Mouse (Mus musculus) spleen, adult 2 months (tissue): ENCODE measurements around the gene D10Jhu81e. TPM values are rescaled to one million over a fixed set of nuclear protein-coding genes. Genes with fewer than 3 reads are reported as not detected.

Source experiments
- DNase-seq, 2 experiments: peaks; one replicate each; pipeline versions ENCODE4 v3.0.0 to v3.0.0-alpha.2; 2012 to 2021; ENCODE audit warnings: low spot score in 2 of 2, low read depth in 1 of 2
- H3K27ac ChIP-seq: fragments of 200-500 bp; 2 replicates; pipeline ENCODE4 v1.5.1; 2012; ENCODE audit warnings: low read length, inconsistent platforms; ENCODE audit not compliant: insufficient read depth
- H3K27me3 ChIP-seq: fragments of 200-500 bp; 2 replicates; pipeline ENCODE4 v1.6.1; 2012; ENCODE audit warnings: mild to moderate bottlenecking, moderate library complexity, low read length, inconsistent platforms; ENCODE audit not compliant: control insufficient read depth, insufficient read depth
- H3K36me3 ChIP-seq: fragments of 200-500 bp; 2 replicates; pipeline ENCODE4 v1.6.1; 2012; ENCODE audit warnings: mild to moderate bottlenecking, low read length, inconsistent platforms; ENCODE audit not compliant: control insufficient read depth, insufficient read depth
- H3K4me1 ChIP-seq: fragments of 200-500 bp; 2 replicates; pipeline ENCODE4 v1.6.1; 2011; ENCODE audit warnings: inconsistent platforms; ENCODE audit not compliant: control insufficient read depth, insufficient read depth, insufficient read length
- H3K4me3 ChIP-seq: fragments of 200-500 bp; 2 replicates; pipeline ENCODE4 v1.5.1; 2011; ENCODE audit warnings: mild to moderate bottlenecking, inconsistent platforms; ENCODE audit not compliant: insufficient read depth, insufficient read length; ENCODE audit errors: extremely low read depth
- CTCF ChIP-seq: fragments of 200-500 bp; IDR thresholded peaks from 2 replicates; pipeline ENCODE4 v1.5.1; 2011; ENCODE audit warnings: mild to moderate bottlenecking, inconsistent platforms; ENCODE audit not compliant: insufficient read depth, insufficient read length, insufficient replicate concordance; ENCODE audit errors: extremely low read depth
- POLR2A ChIP-seq: fragments of 200-500 bp; IDR thresholded peaks from 2 replicates; pipeline ENCODE4 v1.6.1; 2011; ENCODE audit warnings: low read depth, low read length, inconsistent platforms
- WGBS: fragments of 180-500 bp; shearing (Covaris S2); methylation state at CpG from one replicate; pipeline ENCODE4 v1.1.7; 2018; 5-methylcytosine and 5-hydroxymethylcytosine counted together
- polyA plus RNA-seq: library from polyadenylated mRNA; depleted of rRNA; stranded (reverse); fragments of >200 nt; gene quantifications from 2 replicates; pipeline ENCODE4 v1.2.3, GENCODE M21; 2012

D10Jhu81e gene
- polyA plus RNA-seq, 1 experiment, result 68.7 TPM

DNA sequence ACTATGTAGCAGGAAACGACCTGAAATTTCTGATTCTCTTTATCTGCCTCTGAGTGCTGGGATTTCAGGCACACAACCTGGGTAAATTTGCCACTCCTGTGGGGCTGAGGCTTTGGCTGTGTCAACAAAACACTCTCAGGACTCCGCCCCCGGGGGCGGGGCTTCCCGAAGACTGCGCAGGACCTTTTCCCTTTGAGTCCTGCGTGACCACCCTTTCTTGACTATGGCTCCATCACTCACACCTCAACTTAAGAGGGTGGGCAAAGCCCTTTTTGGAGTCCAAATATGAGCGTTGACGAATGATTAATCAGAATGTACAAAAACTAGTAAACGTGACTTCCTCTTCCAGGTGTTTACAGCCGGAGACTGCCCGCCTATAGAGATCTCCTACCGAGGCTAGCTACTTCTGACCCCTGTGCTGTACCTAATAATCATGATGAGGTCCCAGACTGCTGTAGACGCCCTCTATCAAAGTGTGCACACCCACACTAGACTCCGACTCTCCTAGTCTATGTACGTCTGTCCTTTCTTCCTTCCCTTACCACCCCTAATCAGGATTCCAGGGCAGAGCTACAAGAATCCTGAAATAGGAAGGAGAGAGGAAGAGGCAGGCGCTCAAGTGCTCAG is 10.2 kb downstream of the D10Jhu81e start:
- H3K27ac ChIP-seq, result peak overlapping the region; percentile 87
- peak overlapping the region; percentile 28 for H3K4me3 ChIP-seq
- TF ChIP-seq POLR2A, result 0 out of 2 replicates have a peak, but pooled peaks have one; percentile 3
- no peak for TF ChIP-seq CTCF
- H3K27me3 ChIP-seq, result no peaks in the 10 kb centered on the region
- 11% methylated on average over 17 of the region's 17 CpGs for WGBS
- DNase-seq, result peak; percentile 45 to 78
- H3K4me1 ChIP-seq, result peaks cover 30% of the 10 kb centered on the region; the same call in 1 of the 2 replicates
- peaks cover 4% of the 10 kb centered on the region for H3K36me3 ChIP-seq

- WGBS, result 87% methylated on average over 15 of the region's 15 CpGs
- Histone ChIP-seq H3K4me1 (peaks cover 30% of the 10 kb centered on the region; the same call in 1 of the 2 replicates), H3K4me3 (no peak overlapping the region), H3K27me3 (no peaks in the 10 kb centered on the region), H3K27ac (peak overlapping the region; percentile 72; the same call in 1 of the 2 replicates), H3K36me3 (peaks cover 4% of the 10 kb centered on the region)
- TF ChIP-seq POLR2A (no peak), CTCF (no peak)
- DNase-seq, result no peak
These were observed 11.5 kb downstream of the D10Jhu81e start for GRCm38 (mm10) chr10:78158041-78158440.

GRCm38 (mm10) chr10:78156926-78157325 is 12.7 kb downstream of the D10Jhu81e start:
- H3K4me3 ChIP-seq, result no peak overlapping the region
- H3K4me1 ChIP-seq, result peaks cover 30% of the 10 kb centered on the region; the same call in 1 of the 2 replicates
- no peaks in the 10 kb centered on the region for H3K36me3 ChIP-seq
- no peak overlapping the region for H3K27ac ChIP-seq
- 84% methylated on average over 6 of the region's 6 CpGs for WGBS
- no peaks in the 10 kb centered on the region for H3K27me3 ChIP-seq
- TF ChIP-seq POLR2A (no peak), CTCF (no peak)
- DNase-seq, result no peak

DNA sequence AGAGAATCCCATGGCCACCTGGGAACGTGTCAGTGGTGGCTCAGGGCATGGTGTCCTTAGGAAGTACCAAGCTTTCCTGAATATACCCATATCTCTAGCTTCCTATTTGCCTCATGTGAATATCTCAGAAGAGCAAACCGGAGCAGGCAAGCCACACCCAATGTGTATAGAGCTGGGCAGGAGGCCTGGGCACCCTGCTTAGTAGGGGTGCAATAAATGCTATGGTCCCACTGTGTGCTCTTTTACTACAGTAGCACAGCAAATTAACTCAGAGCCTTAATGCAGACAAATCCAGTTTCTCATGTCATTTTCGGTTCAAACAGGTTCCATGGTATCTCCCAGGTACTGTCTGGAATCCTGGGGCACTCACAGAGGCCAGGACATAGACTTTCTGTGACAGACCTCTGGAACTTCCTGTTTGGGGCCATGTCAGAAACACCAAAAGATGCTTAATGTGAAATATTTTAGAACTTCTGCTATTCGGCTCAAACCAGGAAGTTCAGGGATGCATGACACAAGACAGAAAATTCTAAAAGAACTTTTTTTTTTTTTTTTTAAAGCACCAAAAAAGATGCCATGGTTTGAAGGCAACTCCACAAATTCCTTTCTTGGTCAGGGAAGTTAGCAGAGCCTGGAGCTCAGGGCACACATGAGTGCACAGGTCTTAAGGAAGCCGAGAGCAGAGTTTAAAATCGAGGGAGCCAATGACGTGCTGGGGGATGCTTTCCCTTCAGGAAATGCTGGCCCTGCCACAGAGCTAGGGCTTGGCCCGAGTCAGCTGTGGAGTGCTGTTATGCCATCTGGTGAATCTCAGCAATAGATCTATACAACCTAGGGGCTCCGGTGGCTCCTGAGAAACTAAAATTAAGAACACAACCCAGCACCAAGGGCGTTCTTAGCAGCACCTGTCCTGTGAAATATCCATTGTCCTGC is 20.5 kb downstream of the D10Jhu81e start:
- H3K4me3 ChIP-seq, result no peak overlapping the region
- peak overlapping the region; percentile 96 for H3K27ac ChIP-seq
- H3K27me3 ChIP-seq, result no peaks in the 10 kb centered on the region
- peaks cover 16% of the 10 kb centered on the region for H3K4me1 ChIP-seq
- 28% methylated on average over 10 of the region's 10 CpGs for WGBS
- peak; percentile 37 to 49 for DNase-seq
- no peak for TF ChIP-seq POLR2A
- no peak for TF ChIP-seq CTCF
- H3K36me3 ChIP-seq, result no peaks in the 10 kb centered on the region

DNA sequence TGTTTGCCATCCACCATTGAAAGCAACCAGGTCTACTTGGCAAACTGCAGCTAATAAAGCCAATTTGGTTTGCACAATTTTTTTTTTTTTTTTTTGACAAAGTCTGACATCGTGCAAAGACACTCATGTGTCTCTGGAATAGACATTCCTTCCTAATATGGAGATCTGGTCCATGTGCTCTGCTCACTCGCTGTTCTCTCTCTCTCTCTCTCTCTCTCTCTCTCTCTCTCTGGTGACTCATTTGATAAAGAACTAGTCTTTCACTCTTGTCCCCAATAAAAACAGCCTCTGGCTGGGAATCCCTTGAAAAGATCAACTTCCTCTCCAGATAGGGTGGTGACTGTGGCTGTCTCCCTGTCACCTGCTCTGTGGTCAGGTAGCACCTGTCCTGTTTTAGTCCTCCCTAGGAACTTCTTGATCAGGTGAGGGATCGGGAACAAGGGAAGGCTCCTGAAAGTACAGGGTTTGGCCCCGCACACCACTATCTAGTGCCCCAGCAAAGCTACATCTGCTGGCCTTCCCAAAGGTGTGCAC is 21.6 kb downstream of the D10Jhu81e start:
- no peak for DNase-seq
- peaks cover 18% of the 10 kb centered on the region for H3K4me1 ChIP-seq
- TF ChIP-seq POLR2A (no peak), CTCF (no peak)
- WGBS, result 72% methylated on average over 4 of the region's 4 CpGs
- H3K27me3 ChIP-seq, result no peaks in the 10 kb centered on the region
- peak overlapping the region; percentile 96 for H3K27ac ChIP-seq
- no peak overlapping the region for H3K4me3 ChIP-seq
- H3K36me3 ChIP-seq, result no peaks in the 10 kb centered on the region

GRCm38 (mm10) chr10:78143727-78144505 is 25.7 kb downstream of the D10Jhu81e start:
- H3K36me3 ChIP-seq, result no peaks in the 10 kb centered on the region
- 54% methylated on average over 8 of the region's 8 CpGs for WGBS
- no peaks in the 10 kb centered on the region for H3K27me3 ChIP-seq
- H3K27ac ChIP-seq, result no peak overlapping the region
- no peak for TF ChIP-seq POLR2A
- no peak for TF ChIP-seq CTCF
- peaks cover 11% of the 10 kb centered on the region for H3K4me1 ChIP-seq
- no peak overlapping the region for H3K4me3 ChIP-seq
- DNase-seq, result no peak
